Mouse (Mus musculus): ENCODE data around the gene Gba.

Gene Gba

DNA sequence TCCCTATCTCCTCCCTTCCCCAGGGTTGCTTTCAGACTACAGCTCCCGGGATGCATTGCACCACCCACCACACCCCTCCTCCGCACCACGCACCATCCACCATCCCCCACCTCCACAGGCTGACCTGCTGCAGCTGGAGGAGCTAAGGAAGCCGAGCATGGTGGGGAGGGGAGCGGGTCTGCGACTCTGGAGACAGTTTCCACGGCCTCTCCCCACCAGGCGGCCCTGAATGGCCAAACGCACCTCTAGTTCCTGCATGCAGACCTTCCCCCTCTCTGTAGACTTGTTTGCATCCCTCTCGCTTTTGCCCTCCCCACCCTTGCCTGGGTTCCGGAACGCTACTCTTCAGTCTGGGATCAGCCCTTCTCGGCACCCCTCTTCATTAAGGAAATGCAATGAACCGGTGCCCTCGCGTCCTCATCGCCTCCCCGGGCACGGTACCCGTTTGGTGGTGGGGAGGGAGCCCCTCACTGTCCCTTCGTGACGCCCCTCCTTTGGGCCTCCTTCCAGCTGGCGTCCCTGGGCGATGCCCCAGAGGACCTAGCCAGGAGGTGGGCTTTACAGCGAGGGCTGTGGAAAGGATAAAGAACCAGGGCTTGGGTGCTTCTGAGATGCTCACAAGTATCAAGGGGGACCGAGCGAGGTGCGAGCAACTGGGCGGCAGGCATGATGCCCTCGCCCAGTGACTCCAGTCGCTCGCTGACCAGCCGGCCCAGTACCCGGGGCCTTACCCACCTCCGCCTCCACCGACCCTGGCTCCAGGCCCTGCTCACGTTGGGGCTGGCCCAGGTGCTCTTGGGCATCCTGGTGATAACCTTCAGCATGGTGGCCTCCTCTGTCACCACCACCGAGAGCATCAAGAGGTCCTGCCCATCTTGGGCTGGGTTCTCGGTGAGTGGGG is 19.4 kb upstream of the Gba start, which contains the start of gene Fam189b:
Gene Fam189b, plus strand, starts transcription at position 86 of the 901 bp plus-strand sequence.
- DNase-seq (ENCODE audit: low spot score), result peak; percentile 86

- DNase-seq (ENCODE audit: low spot score), result no peak
Observed at GRCm38 (mm10) chr3:89183959-89184315, 18.8 kb upstream of the Gba start.

- no peak for DNase-seq (ENCODE audit: low spot score)
Observed at GRCm38 (mm10) chr3:89187197-89187596, 15.5 kb upstream of the Gba start.

GRCm38 (mm10) chr3:89187690-89188477 is 14.8 kb upstream of the Gba start:
- no peak for DNase-seq (ENCODE audit: low spot score)

DNA sequence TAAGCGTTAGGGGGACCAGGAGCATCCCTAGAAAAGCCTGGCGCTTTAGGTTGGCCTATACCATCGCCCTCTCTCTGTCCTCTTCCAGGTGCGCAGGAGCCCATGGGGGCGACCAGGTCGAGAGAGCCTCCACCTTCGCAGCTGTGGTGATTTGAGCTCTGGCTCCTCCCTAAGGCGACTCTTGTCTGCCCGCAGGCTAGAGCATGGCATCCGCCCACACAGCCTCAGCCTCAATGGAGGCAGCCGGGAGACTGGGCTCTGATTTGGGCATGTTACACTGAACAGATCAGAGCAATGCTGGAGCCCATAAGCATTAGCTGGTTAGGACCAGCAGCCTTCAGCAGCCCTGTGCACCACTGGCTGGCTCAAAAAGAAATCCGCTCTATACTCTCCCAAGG is 14.3 kb upstream of the Gba start:
- no peak for DNase-seq (ENCODE audit: low spot score)

- no peak for DNase-seq (ENCODE audit: low spot score)
Observed at GRCm38 (mm10) chr3:89190436-89190835, 12.3 kb upstream of the Gba start.

- DNase-seq (ENCODE audit: low spot score), result no peak
Observed at GRCm38 (mm10) chr3:89193351-89193750, 9.4 kb upstream of the Gba start.

GRCm38 (mm10) chr3:89193853-89194252 is 8.9 kb upstream of the Gba start:
- no peak for DNase-seq (ENCODE audit: low spot score)

DNA sequence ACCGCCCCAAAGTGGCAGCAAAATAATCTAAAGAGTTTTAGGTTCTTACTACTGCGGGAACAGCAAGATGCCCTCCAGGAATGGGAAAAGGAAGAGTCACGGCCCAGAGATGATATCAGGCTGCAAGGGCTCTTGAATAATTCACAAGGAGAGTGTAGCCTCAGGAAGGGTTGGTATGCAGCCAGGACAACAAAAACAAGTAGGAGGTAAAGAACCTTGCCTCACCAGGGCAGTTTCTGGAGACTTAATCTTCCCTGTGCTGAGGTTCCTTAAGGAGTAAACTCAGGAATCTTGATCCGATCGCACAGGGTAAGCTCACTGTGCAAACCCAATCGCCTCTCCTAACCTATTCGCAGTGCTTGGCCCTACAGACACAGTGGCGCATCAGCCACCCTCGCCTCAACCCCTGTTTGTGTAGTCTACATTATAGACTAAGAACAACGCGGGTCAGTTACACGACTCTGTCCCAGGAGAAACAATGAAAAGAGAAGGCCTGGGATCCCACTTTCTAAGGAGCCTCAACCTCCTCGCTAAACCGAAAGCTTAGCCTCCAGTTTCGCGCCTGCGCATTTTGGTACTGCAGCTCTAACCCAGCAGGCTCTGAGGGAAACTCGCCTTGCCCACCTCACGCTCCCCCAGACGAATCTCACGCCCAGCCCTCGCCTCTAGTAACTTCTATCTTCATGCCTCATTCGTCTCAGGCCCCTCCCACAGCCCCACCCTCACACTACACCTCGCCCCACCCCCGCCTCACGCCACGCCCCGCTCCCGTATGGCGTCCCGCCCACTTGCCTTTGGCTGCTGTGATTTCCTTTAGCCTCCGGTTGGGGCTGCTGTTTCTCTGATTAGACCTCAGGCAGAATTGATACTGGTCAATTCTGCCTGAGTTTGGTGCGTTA is 6.5 kb upstream of the Gba start:
- DNase-seq (ENCODE audit: low spot score), result peak; percentile 89

DNA sequence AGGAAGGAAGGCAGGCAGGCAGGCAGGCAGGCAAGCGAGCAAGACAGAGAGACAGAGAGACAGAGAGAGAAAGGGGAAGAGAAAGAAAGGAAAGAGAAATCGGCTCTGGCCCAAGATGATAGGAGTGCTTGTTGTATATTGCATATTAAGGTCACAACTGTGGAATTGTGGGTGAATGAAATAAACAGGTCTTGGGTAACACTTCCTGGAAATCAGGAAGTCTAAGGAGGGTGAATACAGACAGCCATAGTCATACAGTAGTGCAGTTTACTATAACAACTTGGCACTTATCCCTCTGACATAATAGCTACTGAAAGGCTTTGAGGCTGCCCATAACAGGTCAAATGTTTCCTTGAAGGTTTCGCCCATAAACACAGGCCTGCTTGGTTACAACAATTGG is 2.9 kb upstream of the Gba start:
- DNase-seq (ENCODE audit: low spot score), result no peak

- DNase-seq (ENCODE audit: low spot score), result no peak
Observed at GRCm38 (mm10) chr3:89203142-89203514, 400 bp downstream of the Gba start.

GRCm38 (mm10) chr3:89206079-89206478 is 3.4 kb downstream of the Gba start:
- no peak for DNase-seq (ENCODE audit: low spot score)

DNA sequence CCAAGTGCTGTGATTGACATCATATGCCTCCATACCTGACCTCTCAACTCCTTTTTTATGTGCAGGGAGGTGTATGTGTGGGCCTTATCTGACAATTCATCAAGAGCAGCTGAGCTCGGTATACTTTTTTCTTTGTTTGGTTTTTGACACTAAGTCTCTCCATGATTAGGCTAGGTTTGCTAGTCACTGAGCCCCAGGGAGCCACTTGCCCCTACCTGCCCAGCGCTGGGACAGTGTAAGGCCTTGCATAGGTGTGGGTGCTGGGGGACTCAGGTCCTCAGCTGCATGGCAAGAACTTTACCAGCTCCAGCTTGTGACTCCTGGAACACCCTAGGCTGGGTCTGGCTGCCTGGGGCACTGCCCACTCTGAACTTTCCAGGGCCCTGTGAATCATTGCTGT is 4.0 kb downstream of the Gba start:
- DNase-seq (ENCODE audit: low spot score), result no peak

DNA sequence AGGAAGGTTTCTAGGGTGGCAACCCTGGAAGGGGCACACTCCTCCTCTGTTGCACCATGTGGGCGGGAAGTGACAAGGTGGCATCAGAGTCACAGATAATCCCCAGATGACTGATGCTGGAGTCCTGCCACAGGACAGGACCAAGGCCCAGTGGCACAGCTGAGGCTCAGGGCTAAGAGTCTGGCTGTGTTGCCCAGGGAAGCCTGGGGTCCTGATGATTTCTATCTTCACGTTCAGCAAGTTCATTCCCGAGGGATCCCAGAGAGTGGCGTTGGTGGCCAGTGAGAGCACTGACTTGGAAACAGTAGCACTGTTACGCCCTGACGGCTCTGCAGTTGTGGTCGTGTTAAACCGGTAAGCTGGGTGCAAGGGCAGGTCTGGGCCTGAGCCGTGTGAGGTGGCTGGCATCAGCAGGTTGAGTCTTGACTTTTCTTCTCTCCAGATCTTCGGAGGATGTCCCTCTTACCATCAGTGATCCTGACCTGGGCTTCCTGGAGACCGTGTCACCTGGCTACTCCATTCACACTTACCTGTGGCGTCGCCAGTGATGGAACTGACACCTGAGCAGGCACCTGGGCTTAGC is 5.4 kb downstream of the Gba start:
- DNase-seq (ENCODE audit: low spot score), result no peak

DNA sequence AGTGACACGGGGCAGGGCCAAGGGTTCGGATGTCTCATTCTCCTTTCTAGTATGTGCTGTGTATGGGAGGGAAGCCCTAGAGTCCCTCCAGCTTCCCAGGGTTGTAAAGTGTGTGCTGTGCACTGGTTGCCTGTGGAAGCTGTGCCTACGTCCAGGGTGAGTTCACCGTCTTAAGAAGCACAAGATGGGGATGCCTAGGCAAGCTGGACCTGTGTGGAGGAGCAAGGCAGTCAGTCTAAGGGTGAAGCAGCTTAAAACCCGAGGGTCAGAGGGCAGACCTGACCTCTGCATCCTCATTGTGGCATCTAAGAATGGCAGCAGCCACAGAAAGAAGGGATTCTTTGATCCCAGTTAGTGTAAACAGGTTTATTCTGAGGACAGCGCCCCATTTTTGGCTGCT is 6.0 kb downstream of the Gba start:
- no peak for DNase-seq (ENCODE audit: low spot score)

DNA sequence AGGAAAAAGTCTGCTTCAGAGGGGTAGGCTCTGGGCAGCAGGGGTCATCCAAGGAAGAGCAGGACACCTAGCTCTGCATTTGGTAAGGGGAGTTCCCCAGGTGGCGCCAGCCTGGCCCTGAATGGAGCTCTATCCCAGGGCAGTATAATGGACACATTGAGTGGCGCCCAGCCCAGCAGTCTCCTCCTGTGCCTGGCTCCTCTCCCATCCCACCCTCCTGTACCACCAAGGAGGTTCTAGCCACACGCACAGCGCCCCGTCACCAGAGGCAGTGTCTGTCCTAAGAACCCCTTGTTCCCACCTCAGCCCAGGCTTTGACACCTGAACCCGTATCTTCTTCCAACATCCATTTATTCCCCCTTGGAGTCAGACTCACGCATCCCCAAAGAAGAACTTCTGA is 7.0 kb downstream of the Gba start:
- DNase-seq (ENCODE audit: low spot score), result no peak

GRCm38 (mm10) chr3:89210162-89210561 is 7.4 kb downstream of the Gba start:
- DNase-seq (ENCODE audit: low spot score), result no peak

DNA sequence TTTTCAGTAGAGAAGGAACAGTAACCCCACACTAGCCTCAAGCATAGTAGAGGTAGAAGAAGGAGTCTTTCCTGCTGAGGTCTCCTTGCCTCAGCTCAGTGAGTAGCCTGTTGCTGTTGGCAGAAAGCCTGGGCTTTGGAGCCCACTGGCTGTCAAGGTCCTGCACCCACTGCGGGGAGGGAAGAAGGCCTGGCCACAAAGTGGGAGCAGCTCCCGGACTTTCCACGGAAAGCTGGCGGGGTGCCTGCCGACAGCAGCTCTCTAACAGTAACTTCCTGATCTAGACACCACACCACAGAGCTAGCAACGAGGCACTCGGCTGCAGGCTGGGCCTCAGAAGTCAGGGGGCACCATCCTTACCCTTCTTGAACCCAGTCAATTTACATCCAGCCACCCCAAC is 8.0 kb downstream of the Gba start:
- DNase-seq (ENCODE audit: low spot score), result no peak

- DNase-seq (ENCODE audit: low spot score), result peak; percentile 95
Observed at GRCm38 (mm10) chr3:89213803-89214530, 11.2 kb downstream of the Gba start.

- no peak for DNase-seq (ENCODE audit: low spot score)
Observed at GRCm38 (mm10) chr3:89214681-89215411, 12.1 kb downstream of the Gba start, which contains the start of gene Thbs3. Gene Thbs3 (plus strand): TSS chr3:89215180.

All from testis, postnatal 14 days (tissue).